Mouse (Mus musculus) layer of hippocampus, adult 11-12 months (tissue): ENCODE results near the gene Med31.
"Not testable (repeated sequence)": the region's sequence is repeated elsewhere in the genome, so short reads cannot be mapped to it uniquely, and the experiment has no call there.

Experiments
- DNase-seq: peaks from one replicate; pipeline ENCODE4 v3.0.0; 2022; ENCODE audit warnings: low spot score

Med31 gene

DNA sequence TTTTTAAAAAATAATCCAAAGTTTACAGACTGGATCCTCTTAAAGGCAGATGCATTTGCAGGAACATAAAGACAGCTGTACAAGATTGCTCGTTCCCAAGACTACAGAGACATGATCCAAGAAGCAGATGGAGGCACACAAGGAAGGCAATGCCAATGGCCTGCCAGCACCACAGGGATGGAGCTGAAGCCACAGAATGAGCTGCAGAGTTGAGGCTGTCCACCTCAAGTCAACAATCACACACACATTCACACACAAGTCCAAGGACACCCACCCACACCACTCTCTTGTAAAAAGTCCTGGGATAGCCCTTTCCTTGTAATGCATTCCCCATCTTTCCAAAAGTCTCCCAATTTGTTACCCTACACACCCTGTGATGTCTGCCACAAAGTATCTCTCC, 12.0 kb downstream of the Med31 start:
- DNase-seq = no peak

GRCm38 (mm10) chr11:72196506-72196905, 18.9 kb downstream of the Med31 start:
- no peak for DNase-seq

- no peak for DNase-seq
These were observed 21.1 kb downstream of the Med31 start for GRCm38 (mm10) chr11:72194259-72194658.

DNA sequence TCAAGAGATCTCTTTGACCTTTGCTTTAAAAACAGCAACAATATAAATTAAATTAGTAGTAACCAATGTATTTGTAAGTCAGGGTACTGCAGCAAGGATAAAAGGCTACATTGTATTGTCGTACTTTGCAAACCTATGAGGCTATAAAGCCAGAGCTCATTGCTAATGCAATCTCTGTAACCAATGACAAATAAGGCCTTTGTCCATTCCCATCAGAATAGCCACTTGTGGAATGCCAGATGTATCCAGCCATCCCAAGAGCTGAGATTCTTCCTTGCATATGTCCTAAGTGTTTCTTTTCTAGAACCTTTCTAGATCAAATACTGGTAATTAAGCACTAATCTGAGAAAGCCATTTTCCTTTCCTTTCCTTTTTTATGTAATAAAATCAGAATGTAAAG, 24.5 kb downstream of the Med31 start:
- DNase-seq = no peak

GRCm38 (mm10) chr11:72184252-72184651, 31.1 kb downstream of the Med31 start:
- no peak for DNase-seq

GRCm38 (mm10) chr11:72181136-72181535, 34.3 kb downstream of the Med31 start:
- DNase-seq = no peak

- DNase-seq = no peak
These were observed 34.8 kb downstream of the Med31 start for GRCm38 (mm10) chr11:72180556-72180955.

DNA sequence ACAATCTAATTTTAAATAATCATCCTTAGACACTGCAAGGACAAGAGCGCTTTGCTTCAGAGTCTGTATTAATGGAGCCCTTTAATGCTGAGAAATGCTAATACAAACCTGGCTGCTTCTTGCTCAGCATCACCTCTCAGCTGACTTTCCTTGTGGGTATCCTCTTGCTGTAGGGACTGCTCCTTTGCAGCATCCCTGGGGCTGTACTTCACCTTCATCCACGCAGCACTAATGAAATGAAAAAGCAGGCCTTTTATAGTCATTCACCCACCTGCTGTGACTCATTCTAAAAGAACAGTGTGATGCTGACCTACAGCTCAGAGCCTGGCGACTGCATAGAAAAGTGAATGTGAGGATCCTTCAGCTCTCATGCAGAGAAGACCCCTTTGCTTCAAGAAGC, 38.8 kb downstream of the Med31 start:
- no peak for DNase-seq

DNA sequence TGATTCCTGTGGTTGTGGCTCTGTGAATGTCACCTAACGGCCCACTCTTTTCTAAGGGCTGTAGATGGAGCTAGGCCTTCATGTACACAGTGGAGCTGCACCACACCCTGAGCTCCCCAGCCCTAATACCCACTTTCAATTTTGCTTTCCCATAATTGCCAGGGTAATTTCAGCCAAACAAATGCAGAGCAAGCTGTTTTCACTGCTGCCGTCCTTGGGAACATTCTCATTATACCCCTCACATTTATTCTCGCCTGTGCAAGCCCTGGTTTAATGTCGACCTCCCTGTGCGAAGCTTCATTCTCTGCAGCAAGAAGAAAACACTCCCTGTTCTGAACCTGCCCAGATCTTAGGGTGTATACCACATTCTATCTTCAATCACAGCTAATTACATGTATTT, 39.4 kb downstream of the Med31 start:
- peak; percentile 26 for DNase-seq

GRCm38 (mm10) chr11:72174721-72175120, 40.7 kb downstream of the Med31 start:
- no peak for DNase-seq

GRCm38 (mm10) chr11:72173506-72173905, 41.9 kb downstream of the Med31 start:
- no peak for DNase-seq

DNA sequence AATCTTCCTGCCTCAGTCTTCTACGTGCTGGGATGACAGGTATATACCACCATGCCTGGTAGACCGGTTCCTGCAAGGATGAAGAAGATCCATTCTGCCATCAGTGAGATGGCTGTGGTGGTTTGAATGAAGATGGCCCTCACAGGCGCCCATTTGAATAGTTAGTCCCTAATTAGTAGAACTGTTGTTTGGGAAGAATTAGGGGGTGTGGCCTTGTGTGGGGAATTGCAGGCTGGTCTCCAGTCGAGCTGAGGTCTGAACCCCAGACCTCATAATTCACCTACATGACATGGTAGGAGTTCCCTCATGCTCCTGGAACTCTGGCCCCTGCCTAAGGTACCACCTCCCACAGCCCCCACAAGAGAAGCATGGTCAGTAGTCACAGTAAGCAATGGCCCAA, 43.5 kb downstream of the Med31 start:
- not testable (repeated sequence) for DNase-seq

DNA sequence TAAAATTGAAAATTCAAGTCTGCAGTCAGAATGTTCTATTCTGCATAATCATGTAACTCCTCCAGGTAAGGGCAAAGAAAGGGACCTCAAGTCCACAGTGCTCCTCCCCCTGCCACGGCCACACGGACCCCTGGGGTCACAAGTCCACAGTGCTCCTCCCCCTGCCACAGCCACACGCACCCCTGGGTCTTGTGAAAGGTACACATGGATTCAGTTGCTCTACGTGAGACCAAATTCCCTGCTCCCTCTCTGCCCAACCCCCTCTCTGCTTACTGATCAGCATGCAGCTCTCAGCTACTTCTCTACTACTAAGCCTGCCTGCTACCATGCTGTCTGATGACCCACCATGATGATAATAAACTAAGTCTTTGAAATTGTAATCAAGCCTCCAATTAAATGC, 45.5 kb downstream of the Med31 start:
- DNase-seq = no peak

GRCm38 (mm10) chr11:72163198-72163597, 52.2 kb downstream of the Med31 start:
- no peak for DNase-seq
